Mouse (Mus musculus): ENCODE data around the gene Smad3. TPM values are rescaled to one million over a fixed set of nuclear protein-coding genes. Genes with fewer than 3 reads are reported as not detected.

The Smad3 gene
- total and polyA plus RNA-seq, 3 experiments, result 0.81 to 1.5 (median 1.2) TPM

DNA sequence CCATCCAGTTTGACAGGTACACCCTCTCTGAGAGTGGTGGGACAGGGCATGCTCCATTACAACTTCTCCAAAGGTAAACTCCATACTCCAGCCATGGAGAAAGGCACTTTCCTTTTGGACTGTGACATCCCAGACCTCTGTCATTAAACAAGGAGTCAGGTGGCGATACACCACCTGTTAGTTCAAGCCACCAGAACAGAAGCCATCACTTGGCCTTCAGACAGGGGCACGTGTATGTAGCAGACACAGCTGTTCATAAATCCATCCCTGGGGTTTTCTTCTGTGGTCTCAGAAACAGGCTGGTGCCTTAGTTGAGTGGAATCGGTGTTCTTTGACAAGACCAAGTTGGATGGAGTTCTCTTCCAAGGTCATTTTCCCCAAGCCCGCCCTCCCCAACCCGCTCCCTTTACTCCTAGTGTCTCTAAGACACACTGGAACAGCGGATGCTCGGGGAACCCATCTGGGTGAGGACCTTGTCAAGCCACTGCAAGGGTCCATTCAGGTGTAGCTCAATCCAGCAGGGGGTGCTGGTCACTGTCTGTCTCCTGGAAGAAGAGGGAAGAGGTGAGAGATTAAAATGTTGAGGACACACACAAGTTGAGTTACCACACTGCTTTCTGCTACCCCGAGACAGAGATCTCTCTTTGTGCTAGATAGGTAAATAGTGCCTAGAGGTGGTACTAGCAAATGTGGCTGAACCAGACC is 107.8 kb downstream of the Smad3 start:
- H3K27ac ChIP-seq (ENCODE audit: insufficient read depth, low read depth), result no peak overlapping the region
- H3K4me3 ChIP-seq (replicated peaks in 1 of 3; ENCODE audit: low read depth in 2 of 3, low read length in 2 of 3, poor library complexity in 1 of 3), result no peak overlapping the region
- H3K79me2 ChIP-seq (replicated peaks; ENCODE audit: control insufficient read depth, extremely low read depth, insufficient read depth, poor library complexity, severe bottlenecking), result no peaks in the 10 kb centered on the region
- H3K27me3 ChIP-seq (replicated peaks), result no peaks in the 10 kb centered on the region
- in situ Hi-C loops (cut with MboI; ENCODE audit: low pct_ligation_motif_present, low pct_unique_long_range_greater_than_20kb, low sequenced_read_pairs) (loop anchor here (5.0 kb wide), 1 partner anchor 192 kb away; no protein-coding TSS in a partner anchor), dilution Hi-C loops (cut with MboI; ENCODE audit: extremely low pct_ligation_motif_present, extremely low pct_unique_long_range_greater_than_20kb, low sequenced_read_pairs) (no loop called here)
- TF ChIP-seq ZC3H11A (IDR thresholded peaks at IDR 0.05; ENCODE audit: low read depth, low read length), result peak; percentile 51; the same call in 1 of the 2 replicates
- TF ChIP-seq KAT2A (IDR thresholded peaks at IDR 0.05; ENCODE audit: insufficient replicate concordance, low read length), result no peak
- peak in 1 of 2 experiments; percentile 72; a peak in 2 of 4 replicates for TF ChIP-seq CTCF (conservative IDR thresholded peaks at IDR 0.05 in 1 of 2, IDR thresholded peaks at IDR 0.05 in 1 of 2; ENCODE audit: low read depth in 2 of 2, low read length in 2 of 2)
- peak; percentile 70 for TF ChIP-seq RAD21 (IDR thresholded peaks at IDR 0.05; ENCODE audit: low read depth, low read length)
- TF ChIP-seq SMC3 (IDR thresholded peaks at IDR 0.05; ENCODE audit: low read depth, low read length), result peak; percentile 87
- TF ChIP-seq MAFK (IDR thresholded peaks at IDR 0.05; ENCODE audit: insufficient replicate concordance, low read length), result no peak
- peaks cover 0 to 31% of the 10 kb centered on the region in 2 experiments for H3K36me3 ChIP-seq (replicated peaks in 1 of 2; ENCODE audit: control insufficient read depth in 1 of 2, insufficient read depth in 1 of 2, low read length in 1 of 2)
- no peak overlapping the region for H3K4me2 ChIP-seq (ENCODE audit: insufficient read depth, low read depth, poor library complexity, severe bottlenecking)
- DNase-seq (ENCODE audit: extremely low read depth), result peak; percentile 44
- no peaks in the 10 kb centered on the region for H3K9me3 ChIP-seq (replicated peaks; ENCODE audit: low read length)
- no peak overlapping the region for H3K9ac ChIP-seq (ENCODE audit: insufficient read depth, low read depth)
- peaks cover 6 to 23% of the 10 kb centered on the region in 2 experiments for H3K4me1 ChIP-seq (ENCODE audit: control insufficient read depth in 1 of 2, insufficient read depth in 2 of 2)

DNA sequence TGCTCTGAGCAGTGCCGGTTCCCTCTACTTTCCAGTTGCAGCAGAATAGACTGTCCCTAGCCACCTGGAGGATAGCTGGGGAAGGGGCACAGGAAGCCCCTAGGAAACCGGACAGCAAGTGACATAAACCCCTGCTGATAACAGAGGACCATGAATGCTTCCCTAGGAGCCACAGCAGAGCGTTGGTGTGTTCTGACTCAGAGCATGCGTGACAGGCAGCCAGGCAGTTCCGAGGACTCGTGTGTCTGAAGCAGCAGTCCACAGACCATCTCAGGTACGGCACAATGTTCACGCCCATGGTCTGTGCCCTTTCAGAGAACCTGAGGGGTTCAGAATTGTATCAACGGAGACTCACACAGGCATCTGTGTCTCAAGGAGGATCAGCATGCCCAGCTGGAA is 109.3 kb downstream of the Smad3 start:
- no peak overlapping the region for H3K9ac ChIP-seq (ENCODE audit: insufficient read depth, low read depth)
- H3K36me3 ChIP-seq (replicated peaks in 1 of 2; ENCODE audit: control insufficient read depth in 1 of 2, insufficient read depth in 1 of 2, low read length in 1 of 2), result peaks cover under 1 to 46% of the 10 kb centered on the region in 2 experiments
- no peak for DNase-seq (ENCODE audit: extremely low read depth)
- no peak overlapping the region for H3K4me3 ChIP-seq (replicated peaks in 1 of 3; ENCODE audit: low read depth in 2 of 3, low read length in 2 of 3, poor library complexity in 1 of 3)
- in situ Hi-C loops (cut with MboI; ENCODE audit: low pct_ligation_motif_present, low pct_unique_long_range_greater_than_20kb, low sequenced_read_pairs) (no loop called here), dilution Hi-C loops (cut with MboI; ENCODE audit: extremely low pct_ligation_motif_present, extremely low pct_unique_long_range_greater_than_20kb, low sequenced_read_pairs) (no loop called here)
- H3K9me3 ChIP-seq (replicated peaks; ENCODE audit: low read length), result no peaks in the 10 kb centered on the region
- peaks cover 4 to 18% of the 10 kb centered on the region in 2 experiments for H3K4me1 ChIP-seq (ENCODE audit: control insufficient read depth in 1 of 2, insufficient read depth in 2 of 2)
- H3K4me2 ChIP-seq (ENCODE audit: insufficient read depth, low read depth, poor library complexity, severe bottlenecking), result no peak overlapping the region
- TF ChIP-seq CHD2 (IDR thresholded peaks at IDR 0.05; ENCODE audit: low read length) (no peak), MXI1 (IDR thresholded peaks at IDR 0.05; ENCODE audit: low read depth, low read length) (no peak), IRF4 (IDR thresholded peaks at IDR 0.05; ENCODE audit: low read depth, low read length) (no peak), NELFE (IDR thresholded peaks at IDR 0.05; ENCODE audit: low read depth, low read length) (no peak), MEF2A (IDR thresholded peaks at IDR 0.05; ENCODE audit: borderline replicate concordance, low read depth, low read length) (no peak), SMC3 (IDR thresholded peaks at IDR 0.05; ENCODE audit: low read depth, low read length) (no peak), USF2 (conservative IDR thresholded peaks at IDR 0.05; ENCODE audit: low read depth, low read length) (no peak), TCF12 (IDR thresholded peaks at IDR 0.05; ENCODE audit: low read depth, low read length) (no peak), E2F4 (IDR thresholded peaks at IDR 0.05; ENCODE audit: insufficient replicate concordance, low read depth, low read length) (no peak), POLR2A (IDR thresholded peaks at IDR 0.05; ENCODE audit: low read depth, low read length) (no peak), NRF1 (IDR thresholded peaks at IDR 0.05; ENCODE audit: low read depth, low read length) (no peak), JUN (IDR thresholded peaks at IDR 0.05; ENCODE audit: insufficient read depth, low read depth, low read length) (no peak), ZC3H11A (IDR thresholded peaks at IDR 0.05; ENCODE audit: low read depth, low read length) (no peak), CHD1 (IDR thresholded peaks at IDR 0.05; ENCODE audit: low read depth, low read length) (no peak), TBP (conservative IDR thresholded peaks at IDR 0.05; ENCODE audit: low read depth, low read length) (no peak), KAT2A (IDR thresholded peaks at IDR 0.05; ENCODE audit: insufficient replicate concordance, low read length) (no peak), ELF1 (IDR thresholded peaks at IDR 0.05; ENCODE audit: low read depth, low read length) (no peak), USF1 (IDR thresholded peaks at IDR 0.05; ENCODE audit: low read depth, low read length) (no peak)
- H3K79me2 ChIP-seq (replicated peaks; ENCODE audit: control insufficient read depth, extremely low read depth, insufficient read depth, poor library complexity, severe bottlenecking), result no peaks in the 10 kb centered on the region
- no peaks in the 10 kb centered on the region for H3K27me3 ChIP-seq (replicated peaks)
- no peak overlapping the region for H3K27ac ChIP-seq (ENCODE audit: insufficient read depth, low read depth)

Data from CH12.LX (cell line).